Mouse (Mus musculus) naive thymus-derived CD4-positive, alpha-beta T cell, adult 2 months (primary cell): ENCODE measurements at regions not wholly inside any gene's neighbourhood (a gene's known extent, or its start where the extent isn't known, plus 50 kb on each side); places are given as distances from the start of the nearest gene placed in this dataset.

Experiments
- DNase-seq: peaks from one replicate; pipeline ENCODE4 v3.0.0-alpha.2; 2011; ENCODE audit warnings: low read depth

GRCm38 (mm10) chr1:154118374-154119004, 82.5 kb upstream of the Zfp648 start:
- peak; percentile 72 for DNase-seq

- no peak for DNase-seq
Measured at GRCm38 (mm10) chr1:154119611-154120010, 81.4 kb upstream of the Zfp648 start.

GRCm38 (mm10) chr1:154120693-154121092, 80.3 kb upstream of the Zfp648 start:
- DNase-seq: no peak

- DNase-seq: no peak
Measured at GRCm38 (mm10) chr1:154124981-154125380, 76.0 kb upstream of the Zfp648 start.

GRCm38 (mm10) chr1:154126487-154126886, 74.5 kb upstream of the Zfp648 start:
- DNase-seq: no peak

- DNase-seq: no peak
Measured at GRCm38 (mm10) chr1:154139488-154139887, 61.5 kb upstream of the Zfp648 start.

GRCm38 (mm10) chr1:154143691-154144090, 57.3 kb upstream of the Zfp648 start:
- DNase-seq: no peak

- no peak for DNase-seq
Measured at GRCm38 (mm10) chr1:154147001-154147571, 53.9 kb upstream of the Zfp648 start.

- no peak for DNase-seq
Measured at GRCm38 (mm10) chr1:154148948-154149347, 52.0 kb upstream of the Zfp648 start.

GRCm38 (mm10) chr1:154149431-154150143, 51.4 kb upstream of the Zfp648 start:
- no peak for DNase-seq

GRCm38 (mm10) chr1:154150167-154150851, 50.7 kb upstream of the Zfp648 start:
- DNase-seq: no peak
